Mouse (Mus musculus) 416B (cell line): ENCODE data around the gene Klhdc3.

Source experiments
- DNase-seq: peaks from one replicate; pipeline ENCODE4 v3.0.0; 2011; ENCODE audit warnings: low read depth

Klhdc3 gene

GRCm38 (mm10) chr17:46702100-46702499, 21.4 kb upstream of the Klhdc3 start:
- no peak for DNase-seq

- no peak for DNase-seq
Measured at GRCm38 (mm10) chr17:46701489-46701888, 20.8 kb upstream of the Klhdc3 start.

DNA sequence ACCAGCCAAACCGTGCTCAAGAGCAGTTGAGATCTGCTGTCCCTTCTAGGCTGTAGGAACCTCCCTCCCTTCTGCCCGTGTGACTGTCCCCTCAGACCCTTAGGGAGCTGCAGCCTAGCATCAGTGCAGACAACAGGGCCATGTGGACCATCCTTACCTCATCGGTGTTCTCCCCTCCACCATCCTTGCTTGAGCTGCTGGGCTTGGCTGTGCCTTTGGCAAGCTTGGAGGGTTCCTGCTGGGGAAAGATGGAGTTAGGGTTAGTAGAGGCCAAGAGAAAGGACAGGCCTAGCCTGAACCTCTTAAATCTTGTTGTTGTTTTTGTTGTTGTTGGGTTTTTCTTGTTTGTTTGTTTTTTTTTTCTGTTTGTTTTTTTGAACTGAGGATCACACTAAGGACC, 19.2 kb upstream of the Klhdc3 start:
- DNase-seq, result no peak

GRCm38 (mm10) chr17:46699245-46699644, 18.5 kb upstream of the Klhdc3 start:
- DNase-seq, result no peak

DNA sequence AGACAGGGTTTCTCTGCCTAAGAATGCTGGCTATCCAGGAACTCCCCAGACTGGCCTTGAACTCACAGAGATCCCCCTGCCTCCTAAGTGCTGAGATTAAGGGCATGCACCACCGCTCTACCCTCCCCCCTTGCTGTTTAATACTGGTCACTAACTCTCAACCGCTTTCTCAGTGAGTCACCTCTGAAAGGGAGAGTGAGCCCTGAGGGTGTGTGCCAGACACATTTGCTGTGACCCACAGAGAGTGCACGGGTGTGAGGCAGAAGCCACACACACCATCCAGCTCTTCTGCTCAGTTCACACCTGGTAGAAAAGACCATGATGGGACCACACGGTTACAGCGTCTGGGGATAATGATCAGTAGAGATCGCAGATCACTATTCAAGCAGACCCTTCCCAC, 17.8 kb upstream of the Klhdc3 start:
- no peak for DNase-seq

- no peak for DNase-seq
Measured at GRCm38 (mm10) chr17:46694517-46695063, 13.9 kb upstream of the Klhdc3 start.

DNA sequence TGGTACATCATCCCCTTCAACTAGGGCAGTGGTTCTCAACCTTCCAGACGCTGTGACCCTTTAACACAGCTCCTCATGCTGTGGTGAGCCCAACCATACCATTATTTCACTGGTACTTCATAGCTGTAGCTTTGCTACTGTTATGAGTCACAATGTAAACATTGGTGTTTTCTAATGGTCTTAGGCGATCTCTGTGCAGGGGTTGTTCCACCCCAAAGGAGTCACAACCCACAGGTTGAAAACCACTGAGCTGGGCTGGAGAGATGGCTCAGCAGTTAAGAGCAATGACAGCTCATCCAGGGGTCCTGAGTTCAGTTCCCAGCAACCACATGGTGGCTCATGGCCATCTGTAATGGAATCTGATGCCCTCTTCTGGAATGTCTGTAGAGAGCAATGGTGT, 10.7 kb upstream of the Klhdc3 start:
- peak; percentile 83 for DNase-seq

- DNase-seq, result no peak
Measured at GRCm38 (mm10) chr17:46690665-46691064, 10.0 kb upstream of the Klhdc3 start.

DNA sequence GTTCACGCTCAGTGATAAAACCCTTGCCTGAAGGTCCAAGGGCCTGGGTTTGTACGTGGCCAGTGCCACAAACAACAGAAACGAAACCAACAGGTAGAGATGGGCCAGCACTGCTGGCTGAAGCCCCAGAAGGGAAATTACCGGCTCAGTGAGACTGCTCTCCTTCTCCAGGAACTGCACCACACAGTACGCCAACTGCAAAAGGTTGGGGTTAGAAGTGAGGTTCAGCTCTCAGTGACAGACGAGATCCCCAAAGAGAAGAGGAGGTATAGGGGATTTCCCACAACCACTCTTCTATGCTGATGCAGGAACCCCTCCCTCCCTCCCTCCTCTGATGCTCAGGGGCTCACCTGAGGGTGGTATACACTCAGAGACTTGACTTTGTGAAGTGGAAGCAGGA, 5.2 kb upstream of the Klhdc3 start:
- no peak for DNase-seq

GRCm38 (mm10) chr17:46682654-46683389, 2.1 kb upstream of the Klhdc3 start:
- DNase-seq, result no peak

GRCm38 (mm10) chr17:46681466-46682118, 878 bp upstream of the Klhdc3 start:
- no peak for DNase-seq

GRCm38 (mm10) chr17:46679843-46680759, 613 bp downstream of the Klhdc3 start:
- DNase-seq, result peak; percentile 62

- no peak for DNase-seq
Measured at GRCm38 (mm10) chr17:46678911-46679310, 1.8 kb downstream of the Klhdc3 start.

DNA sequence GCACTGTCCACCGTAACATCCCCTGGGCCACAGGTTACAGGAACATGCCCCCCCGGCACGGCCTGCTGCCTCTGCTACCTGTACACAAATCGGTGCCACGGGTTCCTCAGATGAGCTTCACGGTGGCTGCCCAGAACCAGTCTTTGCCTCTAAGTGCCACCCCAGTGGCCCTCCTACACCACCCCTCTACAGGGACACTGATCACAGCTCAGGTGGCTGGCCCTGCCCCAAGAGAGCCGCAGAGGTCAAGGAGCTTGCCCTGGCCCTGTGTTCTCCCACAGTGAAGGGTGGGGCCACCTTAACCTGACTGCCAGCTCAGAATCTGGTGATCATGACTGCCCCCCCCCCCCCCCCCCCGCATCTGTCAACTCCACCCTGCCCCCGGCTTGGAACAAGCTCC, 2.3 kb downstream of the Klhdc3 start, which contains the start of gene Mea1:
TSS of gene Mea1 (plus strand) at position 378 of the 400 bp plus-strand sequence.
- DNase-seq, result no peak

GRCm38 (mm10) chr17:46674530-46675283, 6.0 kb downstream of the Klhdc3 start:
- DNase-seq, result no peak

- DNase-seq, result peak; percentile 98
Measured at GRCm38 (mm10) chr17:46673850-46674529, 6.7 kb downstream of the Klhdc3 start, which contains the start of gene Rrp36. TSS of gene Rrp36 (minus strand) at chr17:46674352.

DNA sequence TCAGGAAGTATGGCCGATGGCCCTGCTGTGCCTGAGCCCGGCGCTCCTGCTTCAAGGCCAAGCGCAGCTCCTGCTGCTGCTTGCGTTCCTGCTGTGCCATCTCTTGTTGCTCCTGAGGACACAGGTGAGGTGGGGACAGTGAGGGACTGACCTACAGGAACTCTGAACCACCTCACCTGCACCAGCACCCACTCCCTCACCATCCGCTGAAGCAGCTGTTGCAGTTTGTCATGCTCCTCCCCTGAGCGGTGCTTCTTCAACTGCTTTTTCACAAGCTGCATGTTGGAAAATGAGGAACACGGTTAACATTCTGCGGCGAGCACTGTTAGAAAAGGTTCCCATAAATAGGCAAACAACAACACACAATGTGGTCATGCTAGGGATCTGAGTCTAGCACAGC, 10.8 kb downstream of the Klhdc3 start:
- DNase-seq, result no peak

- DNase-seq, result no peak
Measured at GRCm38 (mm10) chr17:46667712-46668111, 13.0 kb downstream of the Klhdc3 start.

DNA sequence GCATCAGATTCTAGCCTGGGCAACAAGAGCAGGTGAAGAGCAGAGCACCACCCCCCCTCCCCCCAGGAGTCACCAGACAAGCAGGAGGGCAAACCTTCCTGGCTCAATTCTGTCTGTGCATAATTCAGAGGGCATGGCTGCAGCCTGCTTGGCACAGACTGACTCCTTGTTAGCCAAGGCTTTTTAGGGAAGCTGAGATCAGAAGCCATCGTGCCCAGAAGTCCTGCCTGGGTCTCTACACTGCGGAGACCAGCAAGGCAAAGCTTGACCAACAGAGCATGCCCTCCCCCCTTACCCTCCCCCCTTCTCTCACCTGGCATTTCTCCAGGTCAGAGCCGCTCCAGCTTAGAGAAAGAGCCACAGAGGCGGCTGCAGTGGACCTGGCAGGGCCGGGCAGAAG, 18.0 kb downstream of the Klhdc3 start:
- DNase-seq, result no peak

DNA sequence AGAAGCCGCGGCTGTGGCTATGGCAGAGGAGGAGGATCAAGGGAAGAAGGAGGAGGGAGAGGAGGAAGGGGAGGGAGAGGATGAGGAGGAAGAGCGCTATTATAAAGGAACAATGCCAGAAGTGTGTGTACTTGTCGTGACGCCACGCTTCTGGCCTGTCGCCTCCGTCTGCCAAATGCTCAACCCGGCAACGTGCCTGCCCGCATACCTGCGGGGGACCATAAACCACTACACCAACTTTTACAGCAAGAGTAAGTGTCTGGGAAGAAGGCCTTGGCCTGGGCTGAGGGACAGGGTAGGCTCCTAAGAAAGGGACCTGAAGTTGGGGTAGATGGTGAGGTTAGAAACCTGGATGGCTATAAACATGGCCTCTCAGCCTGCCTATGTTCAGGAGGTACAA, 18.7 kb downstream of the Klhdc3 start:
- no peak for DNase-seq

DNA sequence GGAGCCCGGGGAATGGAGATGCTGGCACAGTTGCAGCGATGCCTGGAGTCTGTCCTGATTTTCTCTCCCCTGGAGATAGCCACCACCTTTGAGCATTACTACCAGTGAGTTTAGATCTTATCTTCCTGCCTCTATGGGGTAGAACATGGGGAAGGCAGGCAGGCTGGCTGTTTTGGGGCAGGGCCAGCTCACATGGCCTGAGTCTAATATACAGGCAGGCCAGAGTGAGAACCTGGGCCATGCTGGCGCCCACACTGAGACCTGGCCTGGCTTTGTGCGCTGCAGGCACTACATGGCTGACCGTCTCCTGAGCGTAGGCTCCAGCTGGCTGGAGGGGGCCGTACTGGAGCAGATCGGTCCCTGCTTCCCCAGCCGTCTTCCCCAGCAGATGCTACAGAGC, 19.4 kb downstream of the Klhdc3 start:
- no peak for DNase-seq
